Mouse (Mus musculus) limb, embryonic 14.5 days (tissue): ENCODE results near the gene Iqcb1. TPM values are rescaled to one million over a fixed set of nuclear protein-coding genes. Genes with fewer than 3 reads are reported as not detected.

Source experiments
- ATAC-seq: fragments of 200-750 bp; cut with Nextera tagmentation; 2 replicates; pipeline ENCODE4 v1.8.0; 2017; ENCODE audit warnings: low read depth, moderate number of reproducible peaks, moderate TSS enrichment; ENCODE audit not compliant: low FRiP score
- DNase-seq: peaks from one replicate; pipeline ENCODE4 v3.0.0-alpha.2; 2015; ENCODE audit warnings: low spot score
- H3K27ac ChIP-seq: fragments of 300-500 bp; sonication (generic); replicated peaks from 2 replicates; pipeline ENCODE4 v1.5.1; 2014; ENCODE audit warnings: low read depth, mild to moderate bottlenecking, low read length, moderate library complexity, mixed read lengths
- H3K27me3 ChIP-seq: fragments of 300-500 bp; sonication (generic); 2 replicates; pipeline ENCODE4 v1.6.1; 2014; ENCODE audit warnings: low read length, mixed read lengths; ENCODE audit not compliant: control insufficient read depth, insufficient read depth
- H3K36me3 ChIP-seq: fragments of 300-500 bp; sonication (generic); 2 replicates; pipeline ENCODE4 v1.6.1; 2014; ENCODE audit warnings: mild to moderate bottlenecking, low read length, moderate library complexity, mixed read lengths; ENCODE audit not compliant: control insufficient read depth, insufficient read depth
- H3K4me1 ChIP-seq: fragments of 300-500 bp; sonication (generic); 2 replicates; pipeline ENCODE4 v1.6.1; 2014; ENCODE audit warnings: antibody characterized with exemption, low read length, mixed read lengths; ENCODE audit not compliant: control insufficient read depth, insufficient read depth
- H3K4me2 ChIP-seq: fragments of 300-500 bp; sonication (generic); replicated peaks from 2 replicates; pipeline ENCODE4 v1.6.1; 2014; ENCODE audit warnings: low read depth, mild to moderate bottlenecking, low read length, moderate library complexity; ENCODE audit not compliant: severe bottlenecking
- H3K4me3 ChIP-seq: fragments of 300-500 bp; sonication (generic); replicated peaks from 2 replicates; pipeline ENCODE4 v1.5.1; 2014; ENCODE audit warnings: low read length
- H3K9ac ChIP-seq: fragments of 300-500 bp; sonication (generic); 2 replicates; pipeline ENCODE4 v1.6.1; 2014; ENCODE audit warnings: mild to moderate bottlenecking, low read depth, low read length, moderate library complexity; ENCODE audit not compliant: severe bottlenecking
- H3K9me3 ChIP-seq: fragments of 300-500 bp; sonication (generic); 2 replicates; pipeline ENCODE4 v1.6.1; 2016; ENCODE audit warnings: low read length; ENCODE audit not compliant: control insufficient read depth
- POLR2A ChIP-seq: fragments of 200-500 bp; IDR thresholded peaks from 2 replicates; pipeline ENCODE4 v1.8.0; 2012; ENCODE audit warnings: inconsistent platforms, mild to moderate bottlenecking, moderate library complexity, borderline replicate concordance; ENCODE audit not compliant: insufficient read depth, insufficient read length; ENCODE audit errors: extremely low read depth
- WGBS: fragments of 180-500 bp; shearing (Covaris S2); extraction: QIAGEN DNeasy Blood & Tissue Kit; methylation state at CpG from one replicate; pipeline ENCODE4 v1.1.7; 2014; 5-methylcytosine and 5-hydroxymethylcytosine counted together
- microRNA-seq: library from miRNA; unstranded; fragments of <30 nt; microRNA quantifications from one replicate; pipeline ENCODE4, GENCODE M21; 2016
- polyA plus RNA-seq, 2 experiments: library from polyadenylated mRNA; depleted of rRNA in 1 of 2; stranded (reverse) in 1 of 2; unstranded in 1 of 2; fragments of >200 nt; fragmentation: Nextera tagmentation in 1 of 2; extraction: Ambion mirVana in 1 of 2; gene quantifications; 2 replicates each; pipeline versions ENCODE4 v1.2.1 to v1.2.3; 2012 to 2014

Iqcb1 gene
- polyA plus RNA-seq, 2 experiments: 26.7 to 39.9 TPM

DNA sequence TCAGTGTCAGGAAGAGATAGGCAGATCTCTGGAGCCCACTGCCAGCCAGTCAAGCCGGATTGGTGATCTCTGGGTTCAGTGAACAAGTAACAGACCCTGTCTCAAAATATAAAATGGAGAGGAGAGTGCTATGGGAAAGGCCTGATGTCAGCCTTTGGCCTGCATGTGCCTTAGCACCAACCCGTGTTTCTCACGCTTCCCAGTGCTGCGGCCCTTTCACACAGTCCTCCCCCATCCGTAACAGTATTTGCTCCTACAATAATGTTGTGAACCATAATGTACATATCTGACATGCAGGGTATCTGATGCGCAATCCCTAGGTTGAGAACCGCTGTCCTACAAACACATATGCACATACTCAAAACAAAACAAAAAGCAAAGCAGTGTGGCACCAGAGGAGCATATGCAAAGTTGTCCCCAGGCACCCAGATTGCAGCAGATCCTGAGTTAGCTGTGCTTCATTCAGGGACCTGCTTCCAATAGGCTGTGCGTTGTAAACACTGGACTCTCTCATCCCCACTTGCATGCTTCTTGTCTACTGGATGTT is 93.0 kb downstream of the Iqcb1 start:
- no peak for ATAC-seq
- Histone ChIP-seq H3K4me2 (no peak overlapping the region), H3K4me1 (no peaks in the 10 kb centered on the region)

DNA sequence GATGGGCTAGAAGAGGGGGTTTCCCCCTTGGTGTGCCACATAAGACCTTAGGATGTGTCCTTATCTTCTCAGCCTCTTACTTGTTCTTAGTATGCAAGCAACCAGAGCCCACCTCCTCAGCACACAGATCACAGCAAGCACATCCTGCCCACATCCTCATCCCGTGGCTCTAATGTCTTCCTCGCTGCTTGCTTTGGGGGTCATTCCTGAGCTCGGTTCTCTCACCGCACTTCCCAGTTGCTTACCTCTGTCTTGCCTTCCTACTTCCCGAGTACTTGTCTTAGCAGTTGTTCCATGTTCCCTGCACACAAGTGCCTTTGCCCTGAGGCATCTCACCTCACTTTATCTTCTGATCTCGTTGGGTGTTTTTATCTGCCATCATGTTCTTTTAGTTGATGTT is 93.8 kb downstream of the Iqcb1 start:
- no peak overlapping the region for H3K27ac ChIP-seq
- no peaks in the 10 kb centered on the region for H3K9me3 ChIP-seq
- TF ChIP-seq POLR2A: no peak
- no peak overlapping the region for H3K4me3 ChIP-seq
- WGBS: 86% methylated on average over 6 of the region's 6 CpGs
- H3K9ac ChIP-seq: no peak overlapping the region
- H3K4me1 ChIP-seq: no peaks in the 10 kb centered on the region
- no peaks in the 10 kb centered on the region for H3K27me3 ChIP-seq
- ATAC-seq (no peak), DNase-seq (no peak)
- H3K4me2 ChIP-seq: no peak overlapping the region
- H3K36me3 ChIP-seq: peaks cover 86% of the 10 kb centered on the region

More for the DNA sequence above, 93.0 kb downstream of the Iqcb1 start:
- Histone ChIP-seq H3K4me3 (no peak overlapping the region), H3K9ac (no peak overlapping the region), H3K9me3 (no peaks in the 10 kb centered on the region), H3K36me3 (peaks cover 86% of the 10 kb centered on the region), H3K27ac (no peak overlapping the region), H3K27me3 (no peaks in the 10 kb centered on the region)
- TF ChIP-seq POLR2A: no peak
- WGBS: 91% methylated on average over 8 of the region's 8 CpGs
- no peak for DNase-seq

Small RNAs within 50 kb of the gene (microRNA-seq; reads per million reads assigned to microRNA genes)
- gene Gm22617: not detected

Other genes with a start within 250 kb of the Iqcb1 start
- 1.2 and 1.7 TPM in 2 replicates for gene Cd86, start 162.3 kb upstream of the Iqcb1 start, polyA plus RNA-seq (2012; rRNA removed)
- gene Cd86, start 162.3 kb upstream of the Iqcb1 start, polyA plus RNA-seq (2014; fragmentation: Nextera tagmentation; extraction: Ambion mirVana): 2.2 and 2.4 TPM in 2 replicates
- gene Ildr1, start 134.4 kb upstream of the Iqcb1 start, polyA plus RNA-seq (2012; rRNA removed): 0.92 and 0.97 TPM in 2 replicates
- 1.3 and 1.6 TPM in 2 replicates for gene Ildr1, start 134.4 kb upstream of the Iqcb1 start, polyA plus RNA-seq (2014; fragmentation: Nextera tagmentation; extraction: Ambion mirVana)
- gene Slc15a2, start 43.4 kb upstream of the Iqcb1 start, polyA plus RNA-seq (2012; rRNA removed): 4.2 and 15.3 TPM in 2 replicates
- gene Slc15a2, start 43.4 kb upstream of the Iqcb1 start, polyA plus RNA-seq (2014; fragmentation: Nextera tagmentation; extraction: Ambion mirVana): 2.9 and 6.9 TPM in 2 replicates
- 1.4 and 2.4 TPM in 2 replicates for gene Eaf2, start 46.6 kb downstream of the Iqcb1 start, polyA plus RNA-seq (2012; rRNA removed)
- gene Eaf2, start 46.6 kb downstream of the Iqcb1 start, polyA plus RNA-seq (2014; fragmentation: Nextera tagmentation; extraction: Ambion mirVana): 4.8 and 6.8 TPM in 2 replicates
- 52.4 and 82.1 TPM in 2 replicates for gene Golgb1, start 46.8 kb downstream of the Iqcb1 start, polyA plus RNA-seq (2012; rRNA removed)
- 123 TPM in 2 replicates for gene Golgb1, start 46.8 kb downstream of the Iqcb1 start, polyA plus RNA-seq (2014; fragmentation: Nextera tagmentation; extraction: Ambion mirVana)
- 5.3 and 7.7 TPM in 2 replicates for gene Hcls1, start 106.6 kb downstream of the Iqcb1 start, polyA plus RNA-seq (2012; rRNA removed)
- 2.3 and 3.3 TPM in 2 replicates for gene Hcls1, start 106.6 kb downstream of the Iqcb1 start, polyA plus RNA-seq (2014; fragmentation: Nextera tagmentation; extraction: Ambion mirVana)
- 0.26 and 0.32 TPM in 2 replicates for gene Fbxo40, start 162.1 kb downstream of the Iqcb1 start, polyA plus RNA-seq (2012; rRNA removed)
- 0.43 and 0.44 TPM in 2 replicates for gene Fbxo40, start 162.1 kb downstream of the Iqcb1 start, polyA plus RNA-seq (2014; fragmentation: Nextera tagmentation; extraction: Ambion mirVana)
- gene Polq, start 183.4 kb downstream of the Iqcb1 start, polyA plus RNA-seq (2012; rRNA removed): 5.5 and 6.5 TPM in 2 replicates
- 5.5 and 6.1 TPM in 2 replicates for gene Polq, start 183.4 kb downstream of the Iqcb1 start, polyA plus RNA-seq (2014; fragmentation: Nextera tagmentation; extraction: Ambion mirVana)